Mouse (Mus musculus) thymus, adult 2 months (tissue): ENCODE measurements around the gene Epha2.

ENCODE experiments used
- CTCF ChIP-seq: fragments of 200-500 bp; IDR thresholded peaks from 2 replicates; pipeline ENCODE4 v1.5.1; 2012; ENCODE audit warnings: mild to moderate bottlenecking, control low read depth, low read length, moderate library complexity, borderline replicate concordance; ENCODE audit not compliant: control insufficient read depth, poor library complexity, insufficient read depth; ENCODE audit errors: extremely low read depth
- POLR2A ChIP-seq: fragments of 200-500 bp; IDR thresholded peaks from 2 replicates; pipeline ENCODE4 v1.6.1; 2012; ENCODE audit warnings: mild to moderate bottlenecking, low read length, control low read depth, moderate library complexity; ENCODE audit not compliant: control insufficient read depth, poor library complexity, insufficient read depth; ENCODE audit errors: extremely low read depth

DNA sequence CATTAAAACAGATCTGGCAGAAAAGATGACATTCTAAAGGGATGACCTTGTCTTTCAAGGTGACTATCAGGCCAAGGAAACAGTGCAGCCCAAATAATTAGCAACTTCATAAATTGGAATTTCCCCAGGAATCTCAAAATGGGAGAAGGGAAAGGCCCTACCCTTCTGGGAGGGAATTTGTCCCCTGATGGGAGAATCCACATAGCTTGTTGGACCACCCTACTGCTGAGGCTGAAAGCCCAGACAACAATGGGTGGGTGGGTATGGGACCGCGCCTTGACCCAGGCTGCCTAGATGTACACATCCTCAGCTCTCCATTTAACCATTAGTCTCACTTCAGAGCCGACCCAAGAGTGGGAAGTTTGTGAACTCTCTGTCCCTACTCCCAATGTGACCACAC, 16.6 kb upstream of the Epha2 start:
- TF ChIP-seq CTCF, result no peak
- no peak for TF ChIP-seq POLR2A
